Mouse (Mus musculus): ENCODE measurements around the gene Gpr141. TPM values are rescaled to one million over a fixed set of nuclear protein-coding genes. Genes with fewer than 3 reads are reported as not detected.

Gpr141 gene
- polyA plus RNA-seq, 1 experiment from 2014 or later, result 0.77 TPM

- H3K36me3 ChIP-seq (ENCODE audit: control insufficient read depth, insufficient read depth, low read length), result no peaks in the 10 kb centered on the region
- H3K4me3 ChIP-seq (ENCODE audit: low read length), result no peak overlapping the region
- no peaks in the 10 kb centered on the region for H3K9me3 ChIP-seq (ENCODE audit: control insufficient read depth, low read length)
- no peak overlapping the region for H3K4me2 ChIP-seq (ENCODE audit: low read depth, low read length)
- H3K9ac ChIP-seq (ENCODE audit: low read length), result no peak overlapping the region
- H3K27ac ChIP-seq (ENCODE audit: low read length), result no peak overlapping the region
- peak; percentile 54; the same call in 1 of the 2 replicates for ATAC-seq (ENCODE audit: low read depth)
- no peaks in the 10 kb centered on the region for H3K27me3 ChIP-seq (ENCODE audit: control insufficient read depth, insufficient read depth, low read depth, low read length)
- WGBS, result 69% methylated on average over 4 of the region's 4 CpGs
- H3K4me1 ChIP-seq (replicated peaks; ENCODE audit: control insufficient read depth, insufficient read depth, low read length), result peaks cover 7% of the 10 kb centered on the region; the same call in 1 of the 2 replicates
Measured at GRCm38 (mm10) chr13:19700733-19701442, 123.2 kb downstream of the Gpr141 start.

Other genes with a start within 250 kb of the Gpr141 start
- 22.5 TPM in 2 replicates for gene Epdr1, start 204.3 kb downstream of the Gpr141 start, polyA plus RNA-seq (2015; fragmentation: Nextera tagmentation; extraction: Ambion mirVana)
- 0.92 and 0.97 TPM in 2 replicates for gene Sfrp4, start 201.2 kb downstream of the Gpr141 start, polyA plus RNA-seq (2015; fragmentation: Nextera tagmentation; extraction: Ambion mirVana)
- not detected in 2 replicates for gene Nme8, start 126.5 kb downstream of the Gpr141 start, polyA plus RNA-seq (2015; fragmentation: Nextera tagmentation; extraction: Ambion mirVana)

Data from lung, embryonic 16.5 days (tissue).